ENCODE assay signal across 8 mouse cellular contexts in the genomic region with DNA sequence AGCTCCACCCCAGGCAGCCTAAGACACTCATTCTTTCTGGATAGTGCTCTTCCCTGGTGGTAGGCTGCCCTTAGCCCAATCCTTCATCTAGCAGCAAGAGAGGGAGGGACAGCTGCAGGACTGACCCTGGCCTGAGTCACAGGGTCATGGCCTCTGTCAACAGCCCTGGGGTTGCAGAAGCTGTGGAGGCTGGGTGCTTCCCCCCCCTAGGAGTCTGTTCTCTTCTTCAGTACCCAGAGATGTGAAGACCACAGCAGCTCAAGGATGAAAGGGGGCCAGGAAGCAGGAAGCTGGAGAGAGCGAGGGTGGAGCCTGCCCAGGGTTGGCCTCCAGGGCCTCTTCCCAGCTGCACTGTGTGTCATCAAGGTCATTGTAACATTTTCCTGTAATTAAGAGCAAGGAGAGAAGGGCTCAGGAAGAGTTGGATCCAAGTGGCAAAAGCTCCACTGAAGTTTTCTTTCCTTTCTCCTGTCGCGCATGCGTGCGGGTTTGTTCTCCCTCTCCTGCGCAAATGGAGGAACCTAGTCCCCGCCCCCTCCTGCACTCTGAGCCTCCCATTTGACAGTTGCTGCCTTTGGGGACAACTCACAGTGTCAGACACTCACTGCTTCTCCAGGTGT. TPM values are rescaled to one million over a fixed set of nuclear protein-coding genes. Genes with fewer than 3 reads are reported as not detected.
DNase-seq lines count a peak whose midpoint lies in the region; ATAC-seq and TF ChIP-seq lines count a peak whose summit lies in the region.

No protein-coding gene starts in this region.

- no peak for TF ChIP-seq CTCF in hindbrain, postnatal 0 days (IDR thresholded peaks at IDR 0.05; ENCODE audit: low read depth)

- H3K36me3 ChIP-seq in hindbrain, embryonic 11.5 days (ENCODE audit: control insufficient read depth, insufficient read depth, low read length): no peaks in the 10 kb centered on the region
- no peaks in the 10 kb centered on the region for H3K36me3 ChIP-seq in hindbrain, postnatal 0 days (ENCODE audit: insufficient read depth, low read length)
- no peaks in the 10 kb centered on the region for H3K36me3 ChIP-seq in embryonic facial prominence, embryonic 10.5 days (replicated peaks)

- H3K4me1 ChIP-seq in hindbrain, embryonic 11.5 days (replicated peaks; ENCODE audit: control insufficient read depth, insufficient read depth, low read length): no peaks in the 10 kb centered on the region
- H3K4me1 ChIP-seq in hindbrain, postnatal 0 days (ENCODE audit: insufficient read depth, low read length): peaks cover 5% of the 10 kb centered on the region; the same call in 1 of the 2 replicates
- H3K4me1 ChIP-seq in embryonic facial prominence, embryonic 10.5 days: peaks cover 23% of the 10 kb centered on the region

- peak; percentile 25 for DNase-seq in hindbrain, embryonic 11.5 days (ENCODE audit: low spot score)
- no peak for DNase-seq in hindbrain, postnatal 0 days (ENCODE audit: low spot score)
- peak; percentile 53 for DNase-seq in embryonic facial prominence, embryonic 10.5 days (ENCODE audit: low spot score)
- DNase-seq in kidney, postnatal 10 days: peak; percentile 71
- DNase-seq in right cerebral cortex, postnatal 4 days: no peak
- no peak for DNase-seq in left cerebral cortex, adult 8-10 months (ENCODE audit: low spot score in 2 of 2)

- H3K4me2 ChIP-seq in hindbrain, embryonic 11.5 days (replicated peaks; ENCODE audit: low read depth, low read length): no peak overlapping the region
- no peak overlapping the region for H3K4me2 ChIP-seq in hindbrain, postnatal 0 days (ENCODE audit: low read depth, low read length)

- no peak for ATAC-seq in hindbrain, embryonic 11.5 days (ENCODE audit: low FRiP score)
- no peak for ATAC-seq in hindbrain, postnatal 0 days
- peak; percentile 13; the same call in 1 of the 2 replicates for ATAC-seq in megakaryocyte, adult 5-6 weeks (ENCODE audit: poor library complexity, severe bottlenecking)
- no peak for ATAC-seq in activated CD4-positive, CD25-positive, alpha-beta regulatory T cell, adult 4 months

- 39% methylated on average over 7 of the region's 7 CpGs for WGBS in hindbrain, embryonic 11.5 days
- WGBS in hindbrain, postnatal 0 days: 42% methylated on average over 7 of the region's 7 CpGs
- 43% methylated on average over 7 of the region's 7 CpGs for WGBS in embryonic facial prominence, embryonic 10.5 days

- no peak overlapping the region for H3K4me3 ChIP-seq in hindbrain, embryonic 11.5 days (ENCODE audit: low read depth, low read length)
- no peak overlapping the region for H3K4me3 ChIP-seq in hindbrain, postnatal 0 days (ENCODE audit: low read length)
- peak overlapping the region; percentile 26 for H3K4me3 ChIP-seq in embryonic facial prominence, embryonic 10.5 days

- no peaks in the 10 kb centered on the region for H3K27me3 ChIP-seq in hindbrain, embryonic 11.5 days (ENCODE audit: control insufficient read depth, insufficient read depth, low read length)
- H3K27me3 ChIP-seq in hindbrain, postnatal 0 days (ENCODE audit: insufficient read depth, low read length): no peaks in the 10 kb centered on the region
- H3K27me3 ChIP-seq in embryonic facial prominence, embryonic 10.5 days (replicated peaks; ENCODE audit: low read depth, poor library complexity, severe bottlenecking): no peaks in the 10 kb centered on the region

- H3K27ac ChIP-seq in hindbrain, embryonic 11.5 days (ENCODE audit: low read depth, low read length): no peak overlapping the region
- no peak overlapping the region for H3K27ac ChIP-seq in hindbrain, postnatal 0 days
- H3K27ac ChIP-seq in embryonic facial prominence, embryonic 10.5 days (replicated peaks): peak overlapping the region; percentile 57

- no peak overlapping the region for H3K9ac ChIP-seq in hindbrain, embryonic 11.5 days (ENCODE audit: low read depth, low read length)
- no peak overlapping the region for H3K9ac ChIP-seq in hindbrain, postnatal 0 days (replicated peaks; ENCODE audit: low read length)

- H3K9me3 ChIP-seq in hindbrain, embryonic 11.5 days (ENCODE audit: control insufficient read depth, low read length): no peaks in the 10 kb centered on the region
- no peaks in the 10 kb centered on the region for H3K9me3 ChIP-seq in hindbrain, postnatal 0 days (ENCODE audit: low read length)
- H3K9me3 ChIP-seq in embryonic facial prominence, embryonic 10.5 days: no peaks in the 10 kb centered on the region

RNA-seq across cellular contexts. Expression of a gene that starts 10.2 kb away (rescaled TPM):
- polyA plus RNA-seq in hindbrain, embryonic 11.5 days (2014; fragmentation: Nextera tagmentation; extraction: Ambion mirVana): 7.3 and 8.3 TPM in 2 replicates
- 17.4 and 26.2 TPM in 2 replicates for total RNA-seq in hindbrain, postnatal 0 days (2014; rRNA removed)
- 12.8 and 13.6 TPM in 2 replicates for polyA plus RNA-seq in hindbrain, postnatal 0 days (2015; fragmentation: Nextera tagmentation; extraction: Ambion mirVana)
- 11.2 and 11.9 TPM in 2 replicates for polyA plus RNA-seq in embryonic facial prominence, embryonic 10.5 days (2016; fragmentation: Nextera tagmentation; extraction: Ambion mirVana)
- 12.9 and 13.3 TPM in 2 replicates for total RNA-seq in megakaryocyte, adult 5-6 weeks (2015)
- 19.0 and 24.1 TPM in 2 replicates for total RNA-seq in megakaryocyte, adult 5-6 weeks (2017)
- 10 to 100 TPM; 10.6 to 13.1 TPM for polyA plus RNA-seq in activated CD4-positive, CD25-positive, alpha-beta regulatory T cell, adult 4 months (2017; shearing (Covaris generic))
- 10 to 100 TPM; 32.9 to 34.3 (median 33.8) TPM for total RNA-seq in left cerebral cortex, adult 8-10 months (2022)

RNA-seq across cellular contexts. Expression of a gene that starts 18.1 kb away (rescaled TPM):
- polyA plus RNA-seq in hindbrain, embryonic 11.5 days (2014; fragmentation: Nextera tagmentation; extraction: Ambion mirVana): 16.9 and 18.4 TPM in 2 replicates
- 46.3 and 52.1 TPM in 2 replicates for total RNA-seq in hindbrain, postnatal 0 days (2014; rRNA removed)
- 23.4 and 23.6 TPM in 2 replicates for polyA plus RNA-seq in hindbrain, postnatal 0 days (2015; fragmentation: Nextera tagmentation; extraction: Ambion mirVana)
- 11.7 and 13.1 TPM in 2 replicates for polyA plus RNA-seq in embryonic facial prominence, embryonic 10.5 days (2016; fragmentation: Nextera tagmentation; extraction: Ambion mirVana)
- 22.7 and 24.4 TPM in 2 replicates for total RNA-seq in megakaryocyte, adult 5-6 weeks (2015)
- 35.4 and 41.2 TPM in 2 replicates for total RNA-seq in megakaryocyte, adult 5-6 weeks (2017)
- 1 to 10 TPM; 5.1 to 5.7 TPM for polyA plus RNA-seq in activated CD4-positive, CD25-positive, alpha-beta regulatory T cell, adult 4 months (2017; shearing (Covaris generic))
- total RNA-seq in left cerebral cortex, adult 8-10 months (2022): 10 to 100 TPM; 56.7 to 58.0 (median 57.1) TPM

Comparison
In these comparisons a context has a peak if more than half of its experiments do, and no peak if none do; other contexts are left out.
1. DNase-seq: peak in hindbrain, embryonic 11.5 days (single experiment), embryonic facial prominence, embryonic 10.5 days (single experiment) and kidney, postnatal 10 days (single experiment); none in hindbrain, postnatal 0 days (single experiment), right cerebral cortex, postnatal 4 days (single experiment) and left cerebral cortex, adult 8-10 months (0 of 2).